ENCODE assay signal across 10 mouse cellular contexts in the genomic region with DNA sequence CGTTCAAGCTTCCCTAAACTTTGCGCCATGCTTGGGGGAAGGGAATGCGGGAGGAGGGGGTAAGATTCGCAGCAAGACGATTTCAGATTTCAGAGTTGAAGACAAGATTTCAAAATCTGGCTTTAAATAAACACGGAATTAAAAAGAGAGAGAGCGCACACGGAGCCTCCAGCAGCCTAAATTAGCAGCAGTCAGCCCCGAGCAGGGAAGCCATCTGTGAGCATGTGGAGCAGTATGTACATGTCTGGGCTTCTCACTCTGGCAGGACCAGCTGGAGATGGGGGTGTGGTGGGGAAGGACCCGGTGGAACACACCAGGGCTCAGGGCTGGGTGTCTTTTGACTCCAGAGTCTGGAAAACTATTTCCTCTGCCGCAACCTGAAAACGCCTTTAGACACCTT. TPM values are rescaled to one million over a fixed set of nuclear protein-coding genes. Genes with fewer than 3 reads are reported as not detected.
DNase-seq lines count a peak whose midpoint lies in the region; ATAC-seq and TF ChIP-seq lines count a peak whose summit lies in the region.
"Had no signal": no experiment of that assay in that cellular context is flagged by ENCODE, and none has a peak within 500 bp of the region (broad histone marks: within the 10 kb centered on the region; RNA-seq: fewer than 3 reads in every experiment).

No protein-coding gene starts in this region.

- ATAC-seq in kidney, embryonic 15.5 days (replicated peaks; ENCODE audit: low FRiP score) = no peak
- peak; percentile 59; the same call in 1 of the 2 replicates for ATAC-seq in limb, embryonic 15.5 days (ENCODE audit: insufficient number of reproducible peaks, low FRiP score, low TSS enrichment, low read depth)
- no peak for ATAC-seq in monocyte, adult 5-6 weeks (replicated peaks; ENCODE audit: insufficient number of reproducible peaks, low FRiP score, low TSS enrichment, poor library complexity, severe bottlenecking)

- no peaks in the 10 kb centered on the region for H3K9me3 ChIP-seq in kidney, embryonic 15.5 days (replicated peaks)
- H3K9me3 ChIP-seq in limb, embryonic 15.5 days = no peaks in the 10 kb centered on the region
- H3K9me3 ChIP-seq: hindbrain, embryonic 15.5 days had no signal

- no peak for TF ChIP-seq POLR2A in brain, embryonic 14.5 days (IDR thresholded peaks at IDR 0.05; ENCODE audit: borderline replicate concordance, extremely low read depth, insufficient read depth, insufficient read length, poor library complexity, severe bottlenecking)

- peaks cover 84% of the 10 kb centered on the region for H3K4me1 ChIP-seq in kidney, embryonic 15.5 days
- H3K4me1 ChIP-seq in limb, embryonic 15.5 days = peaks cover 93% of the 10 kb centered on the region

- H3K4me3 ChIP-seq in kidney, embryonic 15.5 days (replicated peaks) = no peak overlapping the region
- no peak overlapping the region for H3K4me3 ChIP-seq in limb, embryonic 15.5 days
- H3K4me3 ChIP-seq: hindbrain, embryonic 15.5 days had no signal

- TF ChIP-seq CTCF in brain, embryonic 14.5 days (IDR thresholded peaks at IDR 0.05; ENCODE audit: borderline replicate concordance, extremely low read depth, insufficient read depth, insufficient read length) = no peak

- no peak overlapping the region for H3K9ac ChIP-seq in kidney, embryonic 15.5 days
- H3K9ac ChIP-seq in limb, embryonic 15.5 days = no peak overlapping the region
- H3K9ac ChIP-seq: hindbrain, embryonic 15.5 days had no signal

- peak overlapping the region; percentile 87; the same call in 1 of the 2 replicates for H3K27ac ChIP-seq in kidney, embryonic 15.5 days
- peak overlapping the region; percentile 78 for H3K27ac ChIP-seq in limb, embryonic 15.5 days
- H3K27ac ChIP-seq: hindbrain, embryonic 15.5 days had no signal

- DNase-seq in kidney, postnatal 14 days = no peak
- DNase-seq in brain, embryonic 14.5 days (ENCODE audit: low read depth) = peak; percentile 84
- DNase-seq in frontal cortex, postnatal 36 days (ENCODE audit: low spot score in 2 of 2) = peak; percentile 78 to 90
- DNase-seq in cerebellum, postnatal 14 days = no peak
- DNase-seq in spleen, adult 12 weeks (ENCODE audit: low spot score) = no peak
- DNase-seq: midbrain, embryonic 14.5 days had no signal

- 59% methylated on average over 12 of the region's 12 CpGs for WGBS in kidney, embryonic 15.5 days
- 44% methylated on average over 12 of the region's 12 CpGs for WGBS in limb, embryonic 15.5 days

- no peak overlapping the region for H3K4me2 ChIP-seq in kidney, embryonic 15.5 days
- H3K4me2 ChIP-seq in limb, embryonic 15.5 days = no peak overlapping the region
- H3K4me2 ChIP-seq: hindbrain, embryonic 15.5 days had no signal

- no peaks in the 10 kb centered on the region for H3K27me3 ChIP-seq in kidney, embryonic 15.5 days
- H3K27me3 ChIP-seq in limb, embryonic 15.5 days = no peaks in the 10 kb centered on the region

- no peaks in the 10 kb centered on the region for H3K36me3 ChIP-seq in kidney, embryonic 15.5 days
- no peaks in the 10 kb centered on the region for H3K36me3 ChIP-seq in limb, embryonic 15.5 days
- H3K36me3 ChIP-seq: hindbrain, embryonic 15.5 days had no signal

RNA-seq across cellular contexts. Expression of gene Baiap2, which starts 5.3 kb away (rescaled TPM):
- polyA plus RNA-seq in kidney, embryonic 15.5 days (2015; fragmentation: Nextera tagmentation; extraction: Ambion mirVana) = 20.8 and 22.3 TPM in 2 replicates
- polyA plus RNA-seq in brain, embryonic 14.5 days (2012; rRNA removed) = 17.8 and 27.9 TPM in 2 replicates
- 40.2 and 41.9 TPM in 2 replicates for polyA plus RNA-seq in limb, embryonic 15.5 days (2015; fragmentation: Nextera tagmentation; extraction: Ambion mirVana)
- 3.5 to 13.2 TPM (median 10.2 TPM) in 3 replicates for total RNA-seq in monocyte, adult 5-6 weeks (2017)

RNA-seq across cellular contexts. Expression of gene Chmp6, which starts 24.0 kb away (rescaled TPM):
- 94.1 and 101 TPM in 2 replicates for polyA plus RNA-seq in kidney, embryonic 15.5 days (2015; fragmentation: Nextera tagmentation; extraction: Ambion mirVana)
- 63.2 and 63.6 TPM in 2 replicates for polyA plus RNA-seq in brain, embryonic 14.5 days (2012; rRNA removed)
- 97.2 and 101 TPM in 2 replicates for polyA plus RNA-seq in limb, embryonic 15.5 days (2015; fragmentation: Nextera tagmentation; extraction: Ambion mirVana)
- 17.3 to 54.0 TPM (median 33.5 TPM) in 3 replicates for total RNA-seq in monocyte, adult 5-6 weeks (2017)

Comparison
In these comparisons a context has a peak if more than half of its experiments do, and no peak if none do; other contexts are left out.
1. DNase-seq: peak in brain, embryonic 14.5 days (single experiment) and frontal cortex, postnatal 36 days (2 of 2); none in kidney, postnatal 14 days (single experiment), cerebellum, postnatal 14 days (0 of 2) and spleen, adult 12 weeks (single experiment).